Mouse (Mus musculus) kidney, postnatal 36 days (tissue): ENCODE data around the gene Acan.

Experiments
- DNase-seq, 2 experiments: peaks; one replicate each; pipeline ENCODE4 v3.0.0; 2021 to 2022; ENCODE audit warnings: mixed read lengths in 2 of 2

Gene Acan

GRCm38 (mm10) chr7:79053383-79053889 is at the start of gene Acan:
TSS of gene Acan (plus strand) at chr7:79053483.
- DNase-seq = no peak

DNA sequence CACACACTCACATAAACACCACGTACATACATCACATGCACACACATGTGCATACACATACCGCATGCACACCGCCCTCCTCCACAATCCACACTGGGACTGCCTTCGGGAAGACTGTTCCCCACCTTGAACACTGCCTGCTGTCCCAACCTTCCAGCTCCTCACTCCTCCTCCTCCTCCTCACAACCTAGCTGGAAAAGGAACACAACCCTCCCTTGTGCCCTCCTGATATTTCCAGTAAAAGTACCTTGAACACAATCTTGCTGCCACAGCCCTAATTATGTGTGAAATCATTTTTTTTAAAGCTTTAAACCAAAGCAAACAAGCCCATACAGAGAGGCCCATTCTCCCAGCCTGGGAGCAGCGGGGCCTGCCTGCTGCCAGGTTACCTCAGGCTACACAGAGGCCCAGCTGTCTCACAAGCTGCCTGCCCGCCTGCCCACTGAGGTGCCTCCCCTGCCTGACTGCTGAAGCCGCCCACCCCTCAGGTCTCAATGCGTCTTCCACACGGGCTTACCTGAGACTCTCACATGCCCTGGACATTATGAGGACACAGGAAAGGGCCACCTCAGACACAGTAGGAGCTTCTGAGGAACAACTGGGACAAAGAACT is 31.9 kb upstream of the Acan start:
- no peak for DNase-seq

- DNase-seq = no peak
Observed at GRCm38 (mm10) chr7:79029138-79029537, 24.1 kb upstream of the Acan start.

- no peak for DNase-seq
Observed at GRCm38 (mm10) chr7:79033745-79034144, 19.5 kb upstream of the Acan start.

DNA sequence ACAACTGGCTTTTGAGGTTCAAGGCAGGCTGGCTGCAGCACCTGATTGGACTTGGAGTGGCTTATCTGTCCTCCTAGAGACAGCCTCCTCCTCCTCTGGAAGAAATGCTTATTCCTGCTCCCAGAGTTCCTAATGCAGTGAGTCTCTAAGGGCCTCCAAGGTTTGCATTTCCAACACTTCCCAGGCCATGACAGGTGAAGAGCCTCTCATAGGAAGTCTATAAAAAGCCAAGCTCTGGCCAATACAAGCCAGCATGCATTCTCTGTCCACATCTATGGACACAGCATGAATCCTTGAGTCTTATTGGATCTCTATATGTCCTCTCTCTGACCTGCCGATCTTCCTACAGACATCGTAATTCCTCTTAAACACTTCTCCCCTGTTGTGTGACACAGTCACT is 18.8 kb upstream of the Acan start:
- no peak for DNase-seq

- no peak for DNase-seq
Observed at GRCm38 (mm10) chr7:79052081-79052480, 1.2 kb upstream of the Acan start.

GRCm38 (mm10) chr7:79052521-79053382 is 531 bp upstream of the Acan start:
- DNase-seq = no peak

DNA sequence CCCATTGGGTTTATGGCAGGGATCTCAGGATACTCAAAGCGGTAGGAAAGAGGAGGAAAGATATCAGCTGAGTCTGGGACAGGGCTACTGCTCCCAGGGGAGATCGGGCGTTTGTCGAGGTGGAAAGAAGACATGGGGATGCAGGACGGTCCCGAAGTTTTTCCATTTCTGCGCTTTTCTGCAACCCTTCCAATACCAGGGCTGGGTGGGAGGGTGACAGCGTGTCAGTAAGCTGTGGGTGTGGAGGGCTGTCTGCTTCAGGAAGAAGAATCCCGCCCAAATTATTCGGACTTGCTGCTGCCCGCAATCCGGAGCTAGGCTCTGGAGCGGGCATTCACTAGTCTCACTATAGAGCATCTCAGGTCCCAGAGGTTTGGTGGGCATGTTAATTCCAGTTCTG is 828 bp downstream of the Acan start:
- no peak for DNase-seq

DNA sequence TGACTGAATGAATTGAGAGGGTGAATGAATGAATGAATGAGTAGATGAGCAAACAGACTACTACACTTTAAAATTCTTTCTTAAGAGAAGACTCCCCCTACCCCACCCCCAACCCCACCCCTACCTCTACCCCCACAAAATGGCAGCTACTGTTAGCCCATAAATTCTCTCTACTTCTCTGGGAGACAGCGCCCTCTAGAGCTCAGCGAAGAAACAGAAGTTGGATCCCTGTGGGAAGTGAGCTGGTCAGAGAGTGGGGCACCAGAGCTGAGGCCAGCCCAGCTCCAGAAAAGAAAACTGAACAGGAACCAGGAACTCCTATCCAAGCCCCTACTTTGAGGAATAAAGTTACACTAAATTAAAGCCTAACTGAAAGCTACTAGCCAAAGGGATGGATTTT is 5.3 kb downstream of the Acan start:
- DNase-seq = peak in 1 of 2 experiments; percentile 11

DNA sequence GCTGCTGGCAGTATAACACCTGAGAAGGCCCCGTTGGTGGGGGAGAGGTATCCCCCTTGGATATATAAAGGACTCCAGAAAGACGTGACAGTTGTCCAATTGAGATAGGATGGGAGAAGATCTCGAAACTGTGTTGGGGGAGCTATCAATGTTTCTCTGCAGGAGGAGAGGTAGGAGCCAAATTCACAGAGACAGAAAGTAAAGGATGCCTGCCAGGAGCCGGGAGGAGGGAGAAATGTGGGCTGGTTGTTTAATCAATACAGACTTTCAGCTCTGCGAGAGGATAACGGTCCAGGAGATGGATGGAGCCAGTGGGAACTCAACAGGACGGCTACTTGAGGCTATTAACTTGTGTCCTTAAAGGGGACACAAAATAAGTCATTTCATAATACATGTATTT is 14.2 kb downstream of the Acan start:
- no peak for DNase-seq

- no peak for DNase-seq
Observed at GRCm38 (mm10) chr7:79068231-79068630, 14.9 kb downstream of the Acan start.

DNA sequence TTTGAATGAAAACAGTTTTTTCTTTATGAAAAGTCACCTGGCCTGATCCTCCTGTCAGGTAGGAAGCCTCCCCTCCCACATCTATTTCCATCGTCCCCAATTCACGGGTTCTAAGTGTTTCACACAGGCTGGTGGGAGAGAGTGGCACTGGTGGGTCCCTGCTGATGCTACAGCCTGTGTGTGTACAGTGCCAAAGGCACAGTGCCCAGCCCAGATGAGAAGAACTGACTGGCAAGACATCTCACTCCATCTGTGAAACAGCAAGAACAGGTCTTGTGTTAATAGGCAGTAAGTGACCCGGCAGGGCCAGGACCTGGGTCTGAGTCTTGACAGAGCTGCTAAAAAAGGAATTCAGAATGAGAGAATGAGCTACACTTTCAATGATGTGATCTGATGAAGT is 25.9 kb downstream of the Acan start:
- DNase-seq = no peak

GRCm38 (mm10) chr7:79080572-79081399 is 27.5 kb downstream of the Acan start:
- peak; percentile 45 to 89 for DNase-seq

GRCm38 (mm10) chr7:79089111-79089510 is 35.8 kb downstream of the Acan start:
- DNase-seq = peak; percentile 7 to 51

DNA sequence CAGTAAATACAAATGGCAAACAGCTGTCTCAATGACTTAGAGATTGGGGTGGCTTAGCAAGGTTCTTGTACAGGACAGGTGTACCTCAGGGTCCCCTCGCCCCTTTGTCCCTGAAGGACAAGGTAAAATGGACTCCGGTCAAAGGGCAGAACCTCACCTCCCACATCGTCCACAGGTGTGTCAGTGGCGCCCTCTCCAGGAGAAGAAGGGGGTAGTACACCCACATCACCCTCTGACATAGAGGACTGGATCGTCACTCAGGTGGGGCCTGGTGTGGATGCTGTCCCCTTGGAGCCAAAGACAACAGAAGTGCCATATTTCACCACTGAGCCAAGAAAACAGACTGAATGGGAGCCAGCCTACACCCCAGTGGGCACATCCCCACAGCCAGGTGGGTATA is 43.2 kb downstream of the Acan start:
- DNase-seq = no peak

DNA sequence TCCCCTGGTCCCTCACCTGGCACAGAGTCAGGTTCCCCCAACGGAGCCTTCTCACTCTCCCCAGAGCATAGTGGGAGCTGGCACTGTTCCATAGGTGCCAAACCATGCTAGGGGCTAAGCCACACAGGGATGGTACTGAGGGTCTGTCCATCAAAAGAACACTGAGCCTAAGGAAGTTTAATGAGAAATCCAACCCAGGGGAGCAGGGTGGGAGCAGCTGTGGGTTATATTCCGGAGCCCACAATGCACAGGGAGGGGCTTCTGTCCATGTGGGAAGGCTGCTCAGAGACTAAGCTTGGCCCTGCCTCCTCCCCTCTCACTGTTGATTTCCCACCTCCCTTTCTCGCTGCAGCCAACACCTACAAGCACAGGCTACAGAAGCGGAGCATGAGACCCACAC is 60.6 kb downstream of the Acan start:
- no peak for DNase-seq

- no peak for DNase-seq
Observed at GRCm38 (mm10) chr7:79123465-79123864, 70.2 kb downstream of the Acan start.

GRCm38 (mm10) chr7:79129883-79130282 is 76.6 kb downstream of the Acan start:
- no peak for DNase-seq

GRCm38 (mm10) chr7:79130385-79130784 is 77.1 kb downstream of the Acan start:
- DNase-seq = no peak

DNA sequence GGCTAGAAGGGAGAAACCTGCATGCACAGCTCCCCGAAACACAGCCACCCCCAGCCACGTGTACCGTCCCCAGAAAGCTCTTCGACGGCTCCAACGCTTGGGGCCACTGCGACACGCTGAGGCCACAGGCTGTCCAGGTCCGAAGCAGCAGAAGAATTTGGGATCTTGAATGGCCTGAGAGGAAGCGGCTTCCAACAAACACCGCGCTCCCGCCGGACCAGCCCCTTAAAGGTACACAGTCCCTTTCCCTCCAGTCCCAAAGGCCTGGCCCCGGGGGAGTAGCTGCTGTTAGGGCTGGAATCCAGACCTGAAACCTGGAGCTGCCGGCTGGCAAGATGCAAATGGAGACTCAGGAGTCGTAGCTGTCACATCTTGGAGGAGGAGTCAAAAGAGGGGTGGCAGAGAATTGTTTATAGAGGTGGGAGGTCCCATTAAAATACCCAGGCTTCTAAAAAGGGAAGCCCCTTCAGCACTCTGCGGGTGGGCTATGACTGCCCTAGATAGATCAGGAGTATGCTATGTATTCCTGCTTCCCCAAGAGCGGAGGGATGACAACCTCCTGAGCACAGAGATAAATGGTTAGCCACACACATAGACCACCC is 77.7 kb downstream of the Acan start, which contains the start of gene Hapln3:
Gene Hapln3, minus strand, starts transcription at position 176 of the 602 bp plus-strand sequence.
- peak; percentile 7 to 52 for DNase-seq

GRCm38 (mm10) chr7:79133391-79133790 is 80.1 kb downstream of the Acan start:
- no peak for DNase-seq

DNA sequence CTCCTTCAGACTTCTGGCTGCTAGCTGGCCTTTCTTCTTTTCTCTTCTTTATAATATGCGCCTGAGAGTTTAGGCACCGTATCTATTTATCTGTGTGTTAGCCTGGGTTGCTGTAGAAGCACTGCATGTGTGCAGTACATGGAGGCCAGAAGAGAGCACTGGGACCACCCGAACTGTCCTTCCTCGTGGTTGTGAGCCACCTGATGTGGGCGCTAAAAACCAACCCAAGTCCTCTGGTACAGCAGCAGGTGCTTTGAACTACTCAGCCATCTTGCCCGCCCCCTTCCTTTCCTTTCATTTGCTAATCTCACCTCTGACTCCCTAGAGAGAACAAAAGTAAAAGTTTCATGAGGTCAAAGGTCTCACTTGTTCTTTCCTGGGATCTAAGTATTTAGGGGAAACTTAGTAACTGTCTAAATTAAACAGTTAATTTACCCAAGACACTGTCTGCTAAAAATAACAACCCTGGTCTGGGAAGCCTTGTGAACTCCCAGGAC is 86.1 kb downstream of the Acan start:
- DNase-seq = no peak
